Mouse (Mus musculus): ENCODE data around the gene Unc45a. TPM values are rescaled to one million over a fixed set of nuclear protein-coding genes. Genes with fewer than 3 reads are reported as not detected.

Unc45a gene
- polyA plus RNA-seq, 1 experiment from 2014 or later = 36.1 TPM

- H3K4me1 ChIP-seq (replicated peaks; ENCODE audit: control insufficient read depth, insufficient read depth, low read length) = peaks cover 10% of the 10 kb centered on the region; the same call in 1 of the 2 replicates
- H3K4me3 ChIP-seq (ENCODE audit: low read depth, low read length) = peak overlapping the region; percentile 94
- peaks cover 6% of the 10 kb centered on the region; the same call in 1 of the 2 replicates for H3K36me3 ChIP-seq (ENCODE audit: control insufficient read depth, insufficient read depth, low read length)
- WGBS = 0% methylated on average over 30 of the region's 31 CpGs
- H3K4me2 ChIP-seq (ENCODE audit: low read depth, low read length, severe bottlenecking) = peak overlapping the region; percentile 83
- no peaks in the 10 kb centered on the region for H3K9me3 ChIP-seq (ENCODE audit: control insufficient read depth, low read length)
- peak overlapping the region; percentile 88 for H3K9ac ChIP-seq (ENCODE audit: low read length)
- H3K27me3 ChIP-seq (ENCODE audit: control insufficient read depth, insufficient read depth, low read length) = no peaks in the 10 kb centered on the region
- DNase-seq (ENCODE audit: low spot score) = peak; percentile 81
- peak overlapping the region; percentile 12; the same call in 1 of the 2 replicates for H3K27ac ChIP-seq (ENCODE audit: low read depth, low read length)
- peak; percentile 67 for ATAC-seq (replicated peaks; ENCODE audit: low FRiP score)
Observed at GRCm38 (mm10) chr7:80370649-80371040, 29.8 kb upstream of the Unc45a start.

GRCm38 (mm10) chr7:80369967-80370431 lies 29.2 kb upstream of the Unc45a start:
- Histone ChIP-seq H3K4me1 (replicated peaks; ENCODE audit: control insufficient read depth, insufficient read depth, low read length) (peaks cover 10% of the 10 kb centered on the region; the same call in 1 of the 2 replicates), H3K9ac (ENCODE audit: low read length) (peak overlapping the region; percentile 88), H3K9me3 (ENCODE audit: control insufficient read depth, low read length) (no peaks in the 10 kb centered on the region), H3K4me2 (ENCODE audit: low read depth, low read length, severe bottlenecking) (peak overlapping the region; percentile 83), H3K27ac (ENCODE audit: low read depth, low read length) (no peak overlapping the region), H3K4me3 (ENCODE audit: low read depth, low read length) (peak overlapping the region; percentile 94), H3K36me3 (ENCODE audit: control insufficient read depth, insufficient read depth, low read length) (peaks cover 6% of the 10 kb centered on the region; the same call in 1 of the 2 replicates), H3K27me3 (ENCODE audit: control insufficient read depth, insufficient read depth, low read length) (no peaks in the 10 kb centered on the region)
- 62% methylated on average over 4 of the region's 4 CpGs for WGBS
- ATAC-seq (replicated peaks; ENCODE audit: low FRiP score) (no peak), DNase-seq (ENCODE audit: low spot score) (no peak)

GRCm38 (mm10) chr7:80369461-80369860 lies 28.7 kb upstream of the Unc45a start:
- H3K4me1 ChIP-seq (replicated peaks; ENCODE audit: control insufficient read depth, insufficient read depth, low read length) = peaks cover 10% of the 10 kb centered on the region; the same call in 1 of the 2 replicates
- peaks cover 6% of the 10 kb centered on the region; the same call in 1 of the 2 replicates for H3K36me3 ChIP-seq (ENCODE audit: control insufficient read depth, insufficient read depth, low read length)
- WGBS = 70% methylated on average over 5 of the region's 5 CpGs
- H3K9me3 ChIP-seq (ENCODE audit: control insufficient read depth, low read length) = no peaks in the 10 kb centered on the region
- DNase-seq (ENCODE audit: low spot score) = no peak
- H3K27ac ChIP-seq (ENCODE audit: low read depth, low read length) = no peak overlapping the region
- H3K4me3 ChIP-seq (ENCODE audit: low read depth, low read length) = no peak overlapping the region
- ATAC-seq (replicated peaks; ENCODE audit: low FRiP score) = no peak
- H3K4me2 ChIP-seq (ENCODE audit: low read depth, low read length, severe bottlenecking) = no peak overlapping the region; the same call in 1 of the 2 replicates
- no peaks in the 10 kb centered on the region for H3K27me3 ChIP-seq (ENCODE audit: control insufficient read depth, insufficient read depth, low read length)
- no peak overlapping the region; the same call in 1 of the 2 replicates for H3K9ac ChIP-seq (ENCODE audit: low read length)

GRCm38 (mm10) chr7:80368635-80369421 lies 28.0 kb upstream of the Unc45a start:
- no peak overlapping the region for H3K9ac ChIP-seq (ENCODE audit: low read length)
- DNase-seq (ENCODE audit: low spot score) = no peak
- peaks cover 10% of the 10 kb centered on the region; the same call in 1 of the 2 replicates for H3K4me1 ChIP-seq (replicated peaks; ENCODE audit: control insufficient read depth, insufficient read depth, low read length)
- 89% methylated on average over 20 of the region's 20 CpGs for WGBS
- no peaks in the 10 kb centered on the region for H3K27me3 ChIP-seq (ENCODE audit: control insufficient read depth, insufficient read depth, low read length)
- H3K4me2 ChIP-seq (ENCODE audit: low read depth, low read length, severe bottlenecking) = no peak overlapping the region
- no peaks in the 10 kb centered on the region for H3K9me3 ChIP-seq (ENCODE audit: control insufficient read depth, low read length)
- no peak overlapping the region for H3K27ac ChIP-seq (ENCODE audit: low read depth, low read length)
- peaks cover 6% of the 10 kb centered on the region; the same call in 1 of the 2 replicates for H3K36me3 ChIP-seq (ENCODE audit: control insufficient read depth, insufficient read depth, low read length)
- no peak for ATAC-seq (replicated peaks; ENCODE audit: low FRiP score)
- no peak overlapping the region for H3K4me3 ChIP-seq (ENCODE audit: low read depth, low read length)

- 93% methylated on average over 9 of the region's 9 CpGs for WGBS
- DNase-seq (ENCODE audit: low spot score) = no peak
Observed at GRCm38 (mm10) chr7:80368009-80368408, 27.2 kb upstream of the Unc45a start.

GRCm38 (mm10) chr7:80367232-80367631 lies 26.4 kb upstream of the Unc45a start:
- no peak overlapping the region for H3K27ac ChIP-seq (ENCODE audit: low read depth, low read length)
- H3K4me3 ChIP-seq (ENCODE audit: low read depth, low read length) = no peak overlapping the region
- no peak for ATAC-seq (replicated peaks; ENCODE audit: low FRiP score)
- H3K27me3 ChIP-seq (ENCODE audit: control insufficient read depth, insufficient read depth, low read length) = no peaks in the 10 kb centered on the region
- H3K4me1 ChIP-seq (replicated peaks; ENCODE audit: control insufficient read depth, insufficient read depth, low read length) = peaks cover 10% of the 10 kb centered on the region; the same call in 1 of the 2 replicates
- no peaks in the 10 kb centered on the region for H3K9me3 ChIP-seq (ENCODE audit: control insufficient read depth, low read length)
- 97% methylated on average over 7 of the region's 7 CpGs for WGBS
- no peak for DNase-seq (ENCODE audit: low spot score)
- H3K4me2 ChIP-seq (ENCODE audit: low read depth, low read length, severe bottlenecking) = no peak overlapping the region
- H3K36me3 ChIP-seq (ENCODE audit: control insufficient read depth, insufficient read depth, low read length) = peaks cover 6% of the 10 kb centered on the region; the same call in 1 of the 2 replicates
- H3K9ac ChIP-seq (ENCODE audit: low read length) = no peak overlapping the region

More at GRCm38 (mm10) chr7:80368009-80368408, 27.2 kb upstream of the Unc45a start:
- H3K4me1 ChIP-seq (replicated peaks; ENCODE audit: control insufficient read depth, insufficient read depth, low read length) = peaks cover 10% of the 10 kb centered on the region; the same call in 1 of the 2 replicates
- no peak for ATAC-seq (replicated peaks; ENCODE audit: low FRiP score)
- H3K36me3 ChIP-seq (ENCODE audit: control insufficient read depth, insufficient read depth, low read length) = peaks cover 6% of the 10 kb centered on the region; the same call in 1 of the 2 replicates
- no peak overlapping the region for H3K4me3 ChIP-seq (ENCODE audit: low read depth, low read length)
- H3K27ac ChIP-seq (ENCODE audit: low read depth, low read length) = no peak overlapping the region
- no peaks in the 10 kb centered on the region for H3K27me3 ChIP-seq (ENCODE audit: control insufficient read depth, insufficient read depth, low read length)
- H3K9ac ChIP-seq (ENCODE audit: low read length) = no peak overlapping the region
- no peaks in the 10 kb centered on the region for H3K9me3 ChIP-seq (ENCODE audit: control insufficient read depth, low read length)
- H3K4me2 ChIP-seq (ENCODE audit: low read depth, low read length, severe bottlenecking) = no peak overlapping the region

- Histone ChIP-seq H3K9me3 (ENCODE audit: control insufficient read depth, low read length) (no peaks in the 10 kb centered on the region), H3K4me1 (replicated peaks; ENCODE audit: control insufficient read depth, insufficient read depth, low read length) (peaks cover 8% of the 10 kb centered on the region; the same call in 1 of the 2 replicates), H3K4me2 (ENCODE audit: low read depth, low read length, severe bottlenecking) (no peak overlapping the region), H3K36me3 (ENCODE audit: control insufficient read depth, insufficient read depth, low read length) (peaks cover 6% of the 10 kb centered on the region; the same call in 1 of the 2 replicates), H3K9ac (ENCODE audit: low read length) (no peak overlapping the region), H3K27ac (ENCODE audit: low read depth, low read length) (no peak overlapping the region), H3K27me3 (ENCODE audit: control insufficient read depth, insufficient read depth, low read length) (no peaks in the 10 kb centered on the region), H3K4me3 (ENCODE audit: low read depth, low read length) (no peak overlapping the region)
- ATAC-seq (replicated peaks; ENCODE audit: low FRiP score) = no peak
- WGBS = 87% methylated on average over 2 of the region's 2 CpGs
- DNase-seq (ENCODE audit: low spot score) = no peak
Observed at GRCm38 (mm10) chr7:80365759-80366158, 25.0 kb upstream of the Unc45a start.

GRCm38 (mm10) chr7:80360435-80360834 lies 19.6 kb upstream of the Unc45a start:
- H3K9me3 ChIP-seq (ENCODE audit: control insufficient read depth, low read length) = no peaks in the 10 kb centered on the region
- no peaks in the 10 kb centered on the region; the same call in 1 of the 2 replicates for H3K36me3 ChIP-seq (ENCODE audit: control insufficient read depth, insufficient read depth, low read length)
- H3K4me3 ChIP-seq (ENCODE audit: low read depth, low read length) = no peak overlapping the region
- peaks cover 5% of the 10 kb centered on the region; the same call in 1 of the 2 replicates for H3K4me1 ChIP-seq (replicated peaks; ENCODE audit: control insufficient read depth, insufficient read depth, low read length)
- no peak overlapping the region for H3K9ac ChIP-seq (ENCODE audit: low read length)
- ATAC-seq (replicated peaks; ENCODE audit: low FRiP score) (no peak), DNase-seq (ENCODE audit: low spot score) (no peak)
- 88% methylated on average over 3 of the region's 3 CpGs for WGBS
- no peak overlapping the region for H3K4me2 ChIP-seq (ENCODE audit: low read depth, low read length, severe bottlenecking)
- H3K27me3 ChIP-seq (ENCODE audit: control insufficient read depth, insufficient read depth, low read length) = no peaks in the 10 kb centered on the region
- H3K27ac ChIP-seq (ENCODE audit: low read depth, low read length) = no peak overlapping the region
